Mouse (Mus musculus): ENCODE data around the gene Npvf.

Npvf gene

DNA sequence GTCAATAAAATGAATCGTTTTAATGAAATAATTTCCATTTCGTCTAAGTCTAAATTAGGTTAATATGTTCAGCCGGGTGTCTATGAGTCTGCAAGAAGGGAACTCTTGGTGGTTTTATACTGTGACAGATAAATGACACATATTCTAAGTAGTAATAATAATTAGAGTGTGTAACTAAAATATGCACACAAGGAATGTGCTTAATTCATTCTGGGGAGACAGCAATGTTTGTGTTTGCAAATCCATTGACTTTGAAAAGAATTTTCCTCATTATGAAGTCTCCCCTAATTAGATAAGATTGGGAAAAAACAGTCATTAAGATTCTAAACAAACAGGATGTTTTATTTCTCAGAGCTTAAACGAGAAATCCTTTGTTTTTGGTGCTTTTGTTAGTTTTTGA lies at the start of gene Npvf:
TSS of gene Npvf (minus strand) at position 84 of the 400 bp plus-strand sequence.
- no peak for DNase-seq (ENCODE audit: low spot score)

GRCm38 (mm10) chr6:50689121-50689815 lies 35.0 kb upstream of the Npvf start:
- no peak for DNase-seq (ENCODE audit: low spot score)

GRCm38 (mm10) chr6:50684646-50685415 lies 30.6 kb upstream of the Npvf start:
- peak; percentile 51 for DNase-seq (ENCODE audit: low spot score)

- no peak for DNase-seq (ENCODE audit: low spot score)
These were observed 27.3 kb upstream of the Npvf start for GRCm38 (mm10) chr6:50681491-50681890.

- no peak for DNase-seq (ENCODE audit: low spot score)
These were observed 26.3 kb upstream of the Npvf start for GRCm38 (mm10) chr6:50680224-50681215.

GRCm38 (mm10) chr6:50679486-50679828 lies 25.2 kb upstream of the Npvf start:
- DNase-seq (ENCODE audit: low spot score): no peak

GRCm38 (mm10) chr6:50678826-50679485 lies 24.7 kb upstream of the Npvf start:
- peak; percentile 69 for DNase-seq (ENCODE audit: low spot score)

DNA sequence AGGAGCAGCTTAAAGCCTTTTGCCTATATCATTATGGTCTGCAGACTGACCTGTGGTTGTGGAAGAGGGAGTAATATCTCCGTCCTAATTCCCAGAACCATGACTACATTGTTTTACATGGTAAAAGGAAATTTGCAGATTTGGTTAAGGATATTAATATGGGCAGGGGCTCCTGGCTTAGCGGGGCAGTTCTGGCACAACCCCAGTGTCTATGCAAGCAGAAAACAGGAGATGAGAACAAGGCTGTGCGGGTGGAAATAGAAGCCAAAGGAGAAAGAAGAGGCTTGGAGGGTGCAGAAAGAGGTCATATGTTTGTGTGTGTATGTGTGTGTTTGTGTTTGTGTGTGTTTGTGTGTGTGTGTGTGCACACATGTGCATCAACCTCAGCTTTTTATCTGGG lies 17.0 kb upstream of the Npvf start:
- DNase-seq (ENCODE audit: low spot score): no peak

GRCm38 (mm10) chr6:50666937-50667336 lies 12.7 kb upstream of the Npvf start:
- no peak for DNase-seq (ENCODE audit: low spot score)

GRCm38 (mm10) chr6:50665020-50665419 lies 10.8 kb upstream of the Npvf start:
- DNase-seq (ENCODE audit: low spot score): no peak

- no peak for DNase-seq (ENCODE audit: low spot score)
These were observed 10.0 kb upstream of the Npvf start for GRCm38 (mm10) chr6:50664193-50664592.

DNA sequence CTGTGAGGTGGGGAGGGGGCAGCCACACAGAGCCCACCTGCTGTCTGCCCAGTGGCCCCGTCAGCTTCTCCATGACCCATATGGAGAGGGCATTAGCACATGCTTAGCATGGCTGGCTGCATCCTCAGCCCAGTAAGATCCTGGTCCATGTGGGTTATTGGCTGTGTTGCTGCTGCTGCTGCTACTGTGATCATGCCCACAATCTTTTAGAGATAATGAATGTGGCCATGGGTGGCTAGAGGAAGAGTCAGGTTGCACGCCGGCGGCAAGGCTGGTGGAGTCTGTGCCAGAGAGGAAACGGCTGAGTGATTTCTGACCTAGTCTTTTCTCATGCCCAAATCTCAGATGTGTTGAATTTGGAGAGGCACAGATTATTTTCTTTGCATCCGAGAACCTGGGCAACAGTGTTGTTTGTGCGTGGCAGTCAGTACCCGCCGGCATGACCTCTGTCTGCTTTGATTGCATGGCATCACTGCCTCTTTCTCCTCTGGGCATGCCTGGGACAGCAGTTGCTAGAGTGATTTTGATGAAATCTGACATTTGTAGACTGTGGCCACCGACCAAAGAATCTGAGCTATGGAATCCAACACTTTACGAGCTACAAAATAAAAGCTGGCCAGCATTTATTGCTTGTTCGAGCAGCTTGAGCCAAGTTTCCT lies 8.8 kb upstream of the Npvf start:
- DNase-seq (ENCODE audit: low spot score): peak; percentile 43

DNA sequence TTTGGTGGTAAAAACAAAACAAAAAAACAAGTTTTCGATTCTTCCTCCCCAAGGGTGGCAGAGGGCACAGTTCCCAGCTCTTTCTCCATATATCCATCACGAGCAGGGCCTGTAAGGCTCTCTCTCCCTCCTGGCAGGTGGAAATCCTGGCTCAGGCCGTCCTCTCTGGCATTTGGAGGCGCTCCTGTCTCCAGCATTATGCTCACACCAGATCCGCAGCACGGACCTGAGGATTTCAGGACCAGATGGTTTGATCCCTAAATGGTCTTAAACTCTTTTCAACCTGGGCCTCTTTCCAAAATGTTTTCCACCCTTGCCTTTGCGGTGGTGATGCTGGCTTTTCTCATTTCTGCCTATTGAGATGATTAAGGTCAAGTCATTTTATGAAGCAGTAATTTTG lies 7.5 kb upstream of the Npvf start:
- no peak for DNase-seq (ENCODE audit: low spot score)

- DNase-seq (ENCODE audit: low spot score): no peak
These were observed 4.2 kb upstream of the Npvf start for GRCm38 (mm10) chr6:50658466-50658865.

DNA sequence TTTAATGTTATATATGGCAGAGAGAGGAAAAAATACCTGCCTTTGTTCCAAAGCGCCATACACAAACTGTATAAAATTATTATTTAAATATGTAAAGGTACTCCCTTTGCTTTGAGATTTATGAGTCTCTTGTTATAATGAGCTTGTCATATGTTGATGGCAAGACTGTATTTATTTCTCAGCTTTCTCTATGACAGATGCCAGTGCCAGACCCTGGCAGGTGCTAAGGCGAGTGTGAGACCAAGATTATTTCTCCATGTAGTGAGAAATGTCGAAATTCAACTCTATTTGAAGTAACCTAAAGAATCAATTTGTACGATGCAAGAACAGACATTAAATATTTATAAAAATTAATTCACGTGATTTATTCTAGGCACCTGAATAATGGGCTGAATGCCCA lies 3.8 kb upstream of the Npvf start:
- no peak for DNase-seq (ENCODE audit: low spot score)

- no peak for DNase-seq (ENCODE audit: low spot score)
These were observed 2.2 kb upstream of the Npvf start for GRCm38 (mm10) chr6:50656426-50656825.

- no peak for DNase-seq (ENCODE audit: low spot score)
These were observed 1.7 kb upstream of the Npvf start for GRCm38 (mm10) chr6:50655925-50656324.

GRCm38 (mm10) chr6:50647656-50648055 lies 6.6 kb downstream of the Npvf start:
- no peak for DNase-seq (ENCODE audit: low spot score)

GRCm38 (mm10) chr6:50646659-50647058 lies 7.6 kb downstream of the Npvf start:
- DNase-seq (ENCODE audit: low spot score): no peak

- no peak for DNase-seq (ENCODE audit: low spot score)
These were observed 9.5 kb downstream of the Npvf start for GRCm38 (mm10) chr6:50644701-50645100.

DNA sequence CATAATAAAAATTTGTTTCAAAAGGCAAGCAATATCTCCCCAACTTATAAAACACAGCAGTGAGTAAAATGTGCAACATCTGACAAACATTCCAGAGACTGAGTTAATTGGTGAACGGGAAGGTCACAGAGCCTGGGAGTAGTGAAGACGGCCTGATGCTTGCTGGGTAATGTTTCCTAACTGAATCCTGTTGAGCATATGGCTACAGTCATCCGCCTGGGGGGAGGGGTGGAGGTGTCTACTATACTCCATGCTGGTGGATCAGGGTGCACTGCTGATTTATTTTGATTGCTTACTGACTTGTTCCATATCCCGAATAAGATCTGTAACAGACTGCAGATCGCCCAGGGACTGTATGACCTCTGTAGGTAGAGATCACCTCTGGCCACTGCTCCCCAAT lies 12.3 kb downstream of the Npvf start:
- no peak for DNase-seq (ENCODE audit: low spot score)
